In the genomic region with DNA sequence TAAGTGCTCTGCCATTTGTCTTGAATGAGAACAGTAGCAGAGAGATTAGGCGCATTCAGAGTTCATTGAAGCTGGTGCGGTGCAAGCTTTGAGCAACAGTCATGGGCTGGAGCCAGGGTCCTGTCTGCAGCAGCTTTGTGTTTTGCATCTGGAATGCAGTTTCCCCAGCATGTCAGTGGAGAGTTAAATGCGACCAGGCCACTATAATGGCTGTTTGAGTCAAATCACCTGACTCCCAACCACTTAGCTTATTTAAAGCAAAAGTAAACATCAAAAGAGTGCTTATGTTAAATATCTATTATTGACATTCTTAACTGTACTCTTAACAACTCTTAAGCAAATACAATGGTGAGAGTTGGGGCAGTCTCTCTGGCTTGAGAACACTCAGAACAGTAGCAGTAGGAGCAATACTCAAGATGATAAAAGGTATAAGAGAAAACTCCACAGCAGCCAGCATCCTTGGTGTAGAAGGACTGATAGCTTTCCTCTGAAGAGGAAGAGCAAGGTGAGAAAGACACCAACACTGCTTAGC, we compare ENCODE assay signal across 12 mouse cellular contexts.
"Had no signal": no experiment of that assay in that cellular context is flagged by ENCODE, and none has a peak within 500 bp of the region (broad histone marks: within the 10 kb centered on the region; RNA-seq: fewer than 3 reads in every experiment).

No protein-coding gene starts in this region.

- H3K4me3 ChIP-seq: intestine, embryonic 15.5 days; limb, embryonic 13.5 days; myocyte; neural tube, embryonic 15.5 days had no signal

- H3K27ac ChIP-seq: intestine, embryonic 15.5 days; limb, embryonic 13.5 days; liver, embryonic 14.5 days; neural tube, embryonic 15.5 days had no signal

- ATAC-seq: intestine, embryonic 15.5 days had no signal

- H3K36me3 ChIP-seq: intestine, embryonic 15.5 days; limb, embryonic 13.5 days; neural tube, embryonic 15.5 days had no signal

- H3K4me2 ChIP-seq: intestine, embryonic 15.5 days; limb, embryonic 13.5 days; neural tube, embryonic 15.5 days had no signal

- H3K9me3 ChIP-seq: intestine, embryonic 15.5 days; limb, embryonic 13.5 days; neural tube, embryonic 15.5 days had no signal

- H3K4me1 ChIP-seq: intestine, embryonic 15.5 days; limb, embryonic 13.5 days; neural tube, embryonic 15.5 days had no signal

- DNase-seq: kidney, adult 2 months; kidney, postnatal 10 days; left cerebral cortex, postnatal 4 days; midbrain, embryonic 14.5 days; right cerebral cortex, adult 18-20 months; right cerebral cortex, postnatal 25 days; thymus, postnatal 36 days had no signal

- H3K9ac ChIP-seq: intestine, embryonic 15.5 days; limb, embryonic 13.5 days; liver, embryonic 14.5 days; neural tube, embryonic 15.5 days had no signal

- H3K27me3 ChIP-seq: intestine, embryonic 15.5 days; limb, embryonic 13.5 days; neural tube, embryonic 15.5 days had no signal
